Mouse (Mus musculus) intestine, embryonic 15.5 days (tissue): Measurements from ENCODE around the gene Fkbpl. TPM values are rescaled to one million over a fixed set of nuclear protein-coding genes. Genes with fewer than 3 reads are reported as not detected.
A peak's percentile ranks its signal among the peaks of the same experiment; 100 is the strongest.

Source experiments
- ATAC-seq: fragments of 200-750 bp; cut with Nextera tagmentation; 2 replicates; pipeline ENCODE4 v1.8.0; 2017; ENCODE audit warnings: moderate TSS enrichment, moderate library complexity
- H3K27ac ChIP-seq: fragments of 300-500 bp; sonication (generic); 2 replicates; pipeline ENCODE4 v1.5.1; 2015; ENCODE audit warnings: mild to moderate bottlenecking, inconsistent platforms
- H3K27me3 ChIP-seq: fragments of 300-500 bp; sonication (generic); replicated peaks from 2 replicates; pipeline ENCODE4 v1.6.1; 2015; ENCODE audit warnings: inconsistent platforms
- H3K36me3 ChIP-seq: fragments of 300-500 bp; sonication (generic); 2 replicates; pipeline ENCODE4 v1.6.1; 2015; ENCODE audit warnings: inconsistent platforms
- H3K4me1 ChIP-seq: fragments of 300-500 bp; sonication (generic); replicated peaks from 2 replicates; pipeline ENCODE4 v1.6.1; 2015; ENCODE audit warnings: inconsistent platforms
- H3K4me2 ChIP-seq: fragments of 300-500 bp; sonication (generic); replicated peaks from 2 replicates; pipeline ENCODE4 v1.6.1; 2015; ENCODE audit warnings: mild to moderate bottlenecking, inconsistent platforms
- H3K4me3 ChIP-seq: fragments of 300-500 bp; sonication (generic); replicated peaks from 2 replicates; pipeline ENCODE4 v1.5.1; 2015; ENCODE audit warnings: inconsistent platforms
- H3K9ac ChIP-seq: fragments of 300-500 bp; sonication (generic); 2 replicates; pipeline ENCODE4 v1.6.1; 2015; ENCODE audit warnings: inconsistent platforms
- H3K9me3 ChIP-seq: fragments of 300-500 bp; sonication (generic); 2 replicates; pipeline ENCODE4 v1.6.1; 2016; ENCODE audit warnings: inconsistent platforms
- WGBS: fragments of 180-500 bp; shearing (Covaris S2); methylation state at CpG from one replicate; pipeline ENCODE4 v1.1.7; 2015; 5-methylcytosine and 5-hydroxymethylcytosine counted together
- polyA plus RNA-seq: library from polyadenylated mRNA; unstranded; fragments of >200 nt; fragmentation: Nextera tagmentation; extraction: Ambion mirVana; gene quantifications from 2 replicates; pipeline ENCODE4 v1.2.1, GENCODE M21; 2015

The Fkbpl gene
- polyA plus RNA-seq, 1 experiment from 2014 or later: 13.7 TPM

DNA sequence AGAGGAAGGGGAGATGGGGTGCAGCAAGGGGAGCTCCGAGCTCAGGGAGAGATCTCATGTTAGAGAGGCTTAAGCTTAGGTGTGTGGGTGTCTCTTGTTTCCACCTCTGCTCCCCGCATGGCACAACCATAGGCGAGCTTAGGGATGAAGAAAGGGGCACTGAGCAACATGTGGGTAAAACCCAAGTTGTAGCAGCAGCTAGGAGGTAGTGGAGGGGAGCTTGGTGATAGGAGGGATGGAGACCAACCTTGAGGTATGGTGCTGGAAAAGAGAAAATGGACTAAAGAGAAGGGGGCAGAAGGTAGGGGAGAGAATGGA, 15.3 kb downstream of the Fkbpl start:
- Histone ChIP-seq H3K27ac (no peak overlapping the region), H3K4me2 (0 out of 2 replicates have a peak overlapping the region, but pooled peaks have one; percentile 1), H3K9ac (no peak overlapping the region), H3K4me1 (peaks cover 43% of the 10 kb centered on the region), H3K27me3 (peaks cover 13% of the 10 kb centered on the region; the same call in 1 of the 2 replicates), H3K36me3 (no peaks in the 10 kb centered on the region), H3K4me3 (no peak overlapping the region), H3K9me3 (no peaks in the 10 kb centered on the region)
- WGBS: 63% methylated on average over 3 of the region's 3 CpGs
- no peak for ATAC-seq

DNA sequence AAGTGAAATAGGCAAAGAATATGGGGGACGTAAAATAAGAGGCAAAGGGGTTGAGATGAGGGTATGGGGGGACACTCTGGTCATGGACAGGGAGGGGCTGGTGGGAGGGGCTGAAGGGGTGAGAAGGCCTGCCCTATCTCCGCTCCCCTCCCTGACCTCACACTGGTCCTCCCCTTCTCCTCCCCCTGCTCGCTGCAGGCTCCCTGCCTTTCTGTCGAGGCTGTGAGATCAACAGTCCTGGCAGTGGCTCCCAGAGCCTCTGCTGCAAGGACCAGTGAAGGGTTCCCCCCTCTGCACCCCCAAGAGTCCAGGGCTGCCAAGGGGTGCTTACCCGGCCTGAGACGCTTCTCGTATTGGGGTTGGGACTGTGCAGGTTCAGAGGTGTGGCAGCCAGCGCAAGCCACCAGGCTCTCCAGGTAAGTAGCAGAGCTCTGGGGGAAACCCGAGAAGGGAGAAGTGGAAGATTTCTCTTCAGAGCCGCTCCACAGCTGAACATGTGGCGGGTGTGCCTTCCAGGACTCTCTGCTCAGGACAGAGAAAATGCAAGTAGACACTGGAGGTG, 15.8 kb downstream of the Fkbpl start:
- Histone ChIP-seq H3K36me3 (no peaks in the 10 kb centered on the region), H3K9ac (no peak overlapping the region), H3K27me3 (peaks cover 13% of the 10 kb centered on the region; the same call in 1 of the 2 replicates), H3K4me1 (peaks cover 39% of the 10 kb centered on the region), H3K27ac (peak overlapping the region; percentile 36; the same call in 1 of the 2 replicates), H3K4me3 (0 out of 2 replicates have a peak overlapping the region, but pooled peaks have one; percentile 11), H3K9me3 (no peaks in the 10 kb centered on the region), H3K4me2 (peak overlapping the region; percentile 58)
- ATAC-seq: peak; percentile 12; the same call in 1 of the 2 replicates
- WGBS: 36% methylated on average over 11 of the region's 11 CpGs

DNA sequence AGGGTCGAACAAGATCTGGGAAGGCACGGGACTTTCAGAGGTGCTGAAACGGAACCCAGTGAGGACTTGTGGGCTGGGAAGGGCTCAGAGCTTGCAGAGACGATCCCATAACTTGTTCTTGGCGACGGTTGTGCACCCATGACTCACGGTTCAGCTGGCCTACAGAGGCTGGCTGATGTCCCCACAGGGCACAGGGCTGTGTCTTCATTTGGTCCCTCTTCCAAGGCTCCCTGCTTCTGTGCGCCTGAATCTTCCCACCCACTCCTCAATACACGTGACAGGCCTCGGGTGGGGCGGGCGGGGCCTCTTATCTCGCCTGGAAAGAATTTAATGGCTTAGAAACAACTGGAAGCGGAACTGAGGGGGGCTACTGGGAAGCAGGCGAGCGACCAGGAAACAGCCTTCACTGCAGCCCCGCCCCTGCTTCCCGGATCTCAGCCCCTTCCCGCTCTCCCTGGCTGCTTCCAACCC, 16.6 kb downstream of the Fkbpl start:
- 3% methylated on average over 19 of the region's 19 CpGs for WGBS
- Histone ChIP-seq H3K4me1 (peaks cover 31% of the 10 kb centered on the region), H3K9me3 (no peaks in the 10 kb centered on the region), H3K9ac (peak overlapping the region; percentile 13; the same call in 1 of the 2 replicates), H3K27ac (0 out of 2 replicates have a peak overlapping the region, but pooled peaks have one; percentile 36), H3K27me3 (peaks cover 13% of the 10 kb centered on the region; the same call in 1 of the 2 replicates), H3K36me3 (no peaks in the 10 kb centered on the region), H3K4me3 (peak overlapping the region; percentile 18; the same call in 1 of the 2 replicates), H3K4me2 (peak overlapping the region; percentile 58)
- peak; percentile 61 for ATAC-seq

DNA sequence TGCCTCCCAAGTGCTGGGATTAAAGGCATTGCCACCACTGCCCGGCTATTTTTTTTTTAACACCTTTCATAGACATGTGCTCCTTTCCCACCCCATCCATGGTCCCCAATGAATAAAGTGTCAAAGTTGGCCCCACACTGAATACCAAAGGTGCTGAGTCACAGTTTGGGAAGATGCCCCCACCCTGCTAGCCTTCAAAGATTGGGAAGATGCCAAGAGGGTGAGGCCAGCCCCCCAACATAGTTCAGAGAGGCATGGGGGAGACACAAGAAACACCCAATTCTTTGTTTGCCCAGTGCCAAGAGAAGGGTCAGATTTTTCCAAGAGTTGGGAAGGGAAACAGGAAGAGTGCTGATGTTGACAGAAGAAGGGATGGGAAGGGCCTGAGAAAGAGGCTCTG, 17.9 kb downstream of the Fkbpl start:
- whole genome bisulfite sequencing: 93% methylated on average over 1 of the region's 1 CpGs
- Histone ChIP-seq H3K36me3 (no peaks in the 10 kb centered on the region), H3K27me3 (peaks cover 13% of the 10 kb centered on the region; the same call in 1 of the 2 replicates)

DNA sequence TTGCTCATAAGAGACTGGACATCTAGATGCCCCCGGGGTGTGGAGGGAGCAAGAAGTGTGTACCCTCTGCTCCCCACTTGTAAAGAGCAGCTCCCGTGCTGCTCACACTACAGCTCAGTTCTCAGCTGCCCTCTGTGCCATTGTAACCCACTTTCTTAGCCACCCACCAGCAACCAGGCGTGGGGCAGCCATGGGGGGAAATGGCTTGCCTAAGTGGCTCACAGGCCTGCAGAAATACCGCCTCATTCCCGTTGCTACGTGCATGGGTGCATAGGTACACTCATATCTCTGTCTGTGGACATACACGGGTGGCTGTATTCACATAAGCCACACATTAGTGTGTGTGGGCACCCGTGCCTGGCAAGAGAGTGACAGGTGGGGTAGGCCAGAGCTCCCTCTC, 18.4 kb downstream of the Fkbpl start:
- no peak overlapping the region for H3K9ac ChIP-seq
- H3K27me3 ChIP-seq: peaks cover 13% of the 10 kb centered on the region; the same call in 1 of the 2 replicates
- H3K4me1 ChIP-seq: peaks cover 22% of the 10 kb centered on the region
- no peak for ATAC-seq
- H3K36me3 ChIP-seq: no peaks in the 10 kb centered on the region
- H3K4me2 ChIP-seq: no peak overlapping the region
- no peaks in the 10 kb centered on the region for H3K9me3 ChIP-seq
- no peak overlapping the region for H3K4me3 ChIP-seq
- 84% methylated on average over 8 of the region's 8 CpGs for WGBS
- no peak overlapping the region for H3K27ac ChIP-seq

More for the DNA sequence above, 17.9 kb downstream of the Fkbpl start:
- no peak overlapping the region for H3K4me2 ChIP-seq
- H3K4me1 ChIP-seq: peaks cover 22% of the 10 kb centered on the region
- ATAC-seq: no peak
- H3K9me3 ChIP-seq: no peaks in the 10 kb centered on the region
- H3K9ac ChIP-seq: no peak overlapping the region
- no peak overlapping the region for H3K27ac ChIP-seq
- H3K4me3 ChIP-seq: no peak overlapping the region

DNA sequence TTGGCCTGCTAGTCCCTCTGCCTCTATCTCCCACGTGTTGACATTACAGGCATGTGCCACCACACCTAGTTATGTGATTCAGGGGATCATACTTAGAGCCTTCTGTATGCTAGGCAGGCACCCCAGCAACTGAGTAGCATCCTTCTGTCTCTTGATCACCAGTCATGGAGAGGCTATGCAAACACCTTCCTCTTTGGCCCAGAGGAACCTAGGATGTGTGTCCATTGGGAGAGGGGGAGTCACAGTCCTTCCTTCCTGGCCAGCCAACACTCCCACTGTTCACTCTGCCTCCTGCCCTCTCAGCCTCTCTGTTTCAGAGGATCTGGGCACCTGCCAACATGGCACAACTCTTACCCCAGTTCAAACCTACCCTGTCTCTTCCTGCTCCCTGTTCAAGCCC, 19.0 kb downstream of the Fkbpl start:
- Histone ChIP-seq H3K27me3 (peaks cover 13% of the 10 kb centered on the region; the same call in 1 of the 2 replicates), H3K4me3 (no peak overlapping the region), H3K9me3 (no peaks in the 10 kb centered on the region), H3K4me1 (peaks cover 22% of the 10 kb centered on the region), H3K36me3 (no peaks in the 10 kb centered on the region), H3K9ac (no peak overlapping the region), H3K4me2 (no peak overlapping the region), H3K27ac (no peak overlapping the region)
- no peak for ATAC-seq
- 26% methylated on average over 1 of the region's 1 CpGs for WGBS

DNA sequence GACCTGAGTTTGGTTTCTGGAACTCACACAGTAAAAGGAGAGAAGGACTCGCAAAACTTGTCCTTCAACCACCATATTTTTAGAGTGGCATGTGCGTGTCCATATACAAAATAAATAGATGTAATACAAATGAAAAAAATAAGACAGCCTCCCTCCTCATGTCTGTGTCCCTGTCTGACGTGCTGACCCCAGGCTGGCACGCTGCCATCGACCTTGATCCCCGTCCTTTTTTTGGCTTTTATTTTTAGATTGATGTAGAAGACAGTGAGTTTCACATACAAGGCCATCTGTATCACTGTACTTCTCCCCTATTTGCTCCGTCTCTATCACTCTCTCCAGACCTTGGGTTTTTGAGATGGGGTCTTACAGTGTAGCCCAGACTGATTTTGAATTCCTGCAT, 19.9 kb downstream of the Fkbpl start:
- Histone ChIP-seq H3K27me3 (peaks cover 9% of the 10 kb centered on the region), H3K4me3 (no peak overlapping the region), H3K9ac (no peak overlapping the region), H3K4me1 (peaks cover 19% of the 10 kb centered on the region), H3K4me2 (no peak overlapping the region), H3K9me3 (no peaks in the 10 kb centered on the region), H3K36me3 (no peaks in the 10 kb centered on the region), H3K27ac (no peak overlapping the region)
- no peak for ATAC-seq
- 69% methylated on average over 7 of the region's 7 CpGs for WGBS

DNA sequence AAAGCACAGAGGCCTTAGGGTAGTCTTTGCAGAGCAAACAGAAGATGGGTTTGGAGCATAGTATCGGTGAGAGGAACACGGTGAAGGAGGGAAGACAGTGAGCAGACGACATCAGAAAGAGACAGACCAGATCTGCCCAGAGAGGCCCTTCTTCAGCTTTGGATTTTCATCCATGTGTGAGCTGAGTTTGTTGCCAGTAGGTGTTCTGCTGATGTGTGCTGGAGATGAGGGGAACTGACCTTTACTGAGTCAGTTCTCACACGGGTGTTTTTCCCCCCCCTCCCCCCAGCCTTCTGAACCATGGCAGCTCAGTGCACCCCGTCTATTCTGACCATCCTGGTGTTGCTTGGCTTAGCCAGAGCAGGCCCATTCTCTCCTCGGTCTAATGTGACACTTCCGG, 25.7 kb downstream of the Fkbpl start, which contains the start of gene Tnxb:
Gene Tnxb, plus strand, starts transcription at position 301 of the 400 bp plus-strand sequence.
- Histone ChIP-seq H3K4me1 (peaks cover 18% of the 10 kb centered on the region), H3K36me3 (no peaks in the 10 kb centered on the region), H3K27ac (0 out of 2 replicates have a peak within 1 kb of the TSS, but pooled peaks have one; percentile 13), H3K27me3 (peaks cover 38% of the 10 kb centered on the region), H3K4me3 (peak within 1 kb of the TSS; percentile 31), H3K9me3 (no peaks in the 10 kb centered on the region), H3K9ac (peak within 1 kb of the TSS; percentile 36), H3K4me2 (peak within 1 kb of the TSS; percentile 79)
- no peak for ATAC-seq
- 56% methylated on average over 7 of the region's 7 CpGs for WGBS

DNA sequence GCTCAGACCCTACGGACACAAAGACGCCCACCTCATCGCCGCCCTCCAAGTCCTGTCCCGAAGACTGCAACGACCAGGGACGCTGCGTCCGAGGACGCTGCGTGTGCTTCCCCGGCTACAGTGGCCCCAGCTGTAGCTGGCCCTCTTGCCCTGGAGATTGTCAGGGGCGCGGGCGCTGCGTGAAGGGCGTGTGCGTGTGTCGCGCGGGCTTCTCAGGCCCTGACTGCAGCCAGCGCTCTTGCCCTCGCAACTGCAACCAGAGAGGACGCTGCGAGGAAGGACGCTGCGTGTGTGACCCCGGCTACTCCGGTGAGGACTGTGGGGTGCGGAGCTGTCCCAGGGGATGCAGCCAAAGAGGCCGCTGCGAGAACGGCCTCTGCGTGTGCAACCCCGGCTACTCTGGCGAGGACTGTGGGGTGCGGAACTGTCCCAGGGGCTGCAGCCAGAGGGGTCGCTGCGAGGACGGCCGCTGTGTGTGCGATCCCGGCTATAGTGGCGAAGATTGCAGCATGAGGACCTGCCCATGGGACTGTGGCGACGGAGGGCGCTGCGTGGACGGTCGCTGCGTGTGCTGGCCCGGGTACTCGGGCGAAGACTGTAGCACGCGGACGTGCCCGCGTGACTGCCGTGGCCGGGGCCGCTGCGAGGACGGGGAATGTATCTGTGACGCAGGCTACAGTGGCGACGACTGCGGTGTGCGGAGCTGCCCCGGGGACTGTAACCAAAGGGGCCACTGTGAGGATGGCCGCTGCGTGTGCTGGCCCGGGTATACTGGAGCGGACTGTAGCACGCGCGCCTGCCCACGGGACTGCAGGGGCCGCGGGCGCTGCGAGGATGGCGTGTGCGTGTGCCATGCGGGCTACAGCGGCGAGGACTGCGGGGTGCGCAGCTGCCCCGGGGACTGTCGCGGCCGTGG, 26.8 kb downstream of the Fkbpl start:
- H3K27ac ChIP-seq: 0 out of 2 replicates have a peak overlapping the region, but pooled peaks have one; percentile 13
- no peaks in the 10 kb centered on the region for H3K36me3 ChIP-seq
- peaks cover 38% of the 10 kb centered on the region for H3K27me3 ChIP-seq
- peaks cover 22% of the 10 kb centered on the region for H3K4me1 ChIP-seq
- peak overlapping the region; percentile 79 for H3K4me2 ChIP-seq
- WGBS: 13% methylated on average over 93 of the region's 93 CpGs
- peak overlapping the region; percentile 31 for H3K4me3 ChIP-seq
- no peaks in the 10 kb centered on the region for H3K9me3 ChIP-seq
- peak overlapping the region; percentile 36 for H3K9ac ChIP-seq
- ATAC-seq: 0 out of 2 replicates have a peak, but pooled peaks have one; percentile 50

DNA sequence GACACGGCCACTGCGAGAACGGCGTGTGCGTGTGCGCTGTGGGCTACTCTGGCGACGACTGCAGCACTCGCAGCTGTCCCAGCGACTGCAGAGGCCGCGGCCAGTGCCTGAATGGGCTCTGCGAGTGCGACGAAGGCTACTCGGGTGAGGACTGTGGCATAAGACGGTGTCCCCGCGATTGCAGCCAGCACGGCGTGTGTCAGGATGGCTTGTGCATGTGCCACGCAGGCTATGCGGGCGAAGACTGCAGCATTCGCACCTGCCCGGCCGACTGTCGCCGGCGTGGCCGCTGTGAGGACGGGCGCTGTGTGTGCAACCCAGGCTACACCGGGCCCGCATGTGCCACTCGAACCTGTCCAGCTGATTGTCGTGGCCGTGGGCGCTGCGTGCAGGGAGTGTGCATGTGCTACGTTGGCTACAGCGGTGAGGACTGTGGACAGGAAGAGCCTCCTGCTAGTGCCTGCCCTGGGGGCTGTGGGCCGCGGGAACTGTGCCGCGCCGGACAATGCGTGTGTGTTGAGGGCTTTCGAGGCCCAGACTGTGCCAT, 27.8 kb downstream of the Fkbpl start:
- ATAC-seq: no peak
- Histone ChIP-seq H3K9me3 (no peaks in the 10 kb centered on the region), H3K36me3 (no peaks in the 10 kb centered on the region), H3K27me3 (peaks cover 38% of the 10 kb centered on the region), H3K4me2 (peak overlapping the region; percentile 79), H3K4me1 (peaks cover 24% of the 10 kb centered on the region), H3K4me3 (peak overlapping the region; percentile 31), H3K27ac (no peak overlapping the region), H3K9ac (peak overlapping the region; percentile 36; the same call in 1 of the 2 replicates)
- WGBS: 35% methylated on average over 49 of the region's 49 CpGs

DNA sequence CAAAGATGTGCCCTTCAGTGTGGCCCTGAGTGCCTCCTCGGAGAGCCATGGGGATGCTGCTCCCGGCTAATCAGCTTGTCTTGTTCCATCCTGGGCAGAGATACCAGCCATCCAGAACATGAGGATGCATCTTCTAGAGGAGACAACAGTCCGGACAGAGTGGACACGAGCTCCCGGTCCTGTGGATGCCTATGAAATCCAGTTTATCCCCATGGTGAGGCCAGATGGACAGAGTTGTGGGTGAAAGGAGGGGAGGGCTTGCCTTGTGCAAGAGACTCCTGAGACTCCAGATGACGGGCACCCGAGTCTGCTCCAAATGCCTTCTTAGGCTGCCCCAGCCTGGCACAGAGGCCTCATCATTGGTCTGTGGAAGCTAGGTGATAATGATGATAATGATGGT, 28.6 kb downstream of the Fkbpl start:
- WGBS: 90% methylated on average over 7 of the region's 7 CpGs
- Histone ChIP-seq H3K36me3 (no peaks in the 10 kb centered on the region), H3K4me3 (no peak overlapping the region), H3K27ac (no peak overlapping the region), H3K4me1 (peaks cover 24% of the 10 kb centered on the region), H3K4me2 (no peak overlapping the region), H3K27me3 (peaks cover 38% of the 10 kb centered on the region), H3K9me3 (no peaks in the 10 kb centered on the region), H3K9ac (no peak overlapping the region)
- no peak for ATAC-seq
